Mouse (Mus musculus) C2C12 (cell line): ENCODE measurements at regions not wholly inside any gene's neighbourhood (a gene's known extent, or its start where the extent isn't known, plus 50 kb on each side); places are given as distances from the start of the nearest gene placed in this dataset.

Experiments
- CTCF ChIP-seq: IDR thresholded peaks from one replicate; pipeline ENCODE4 v1.5.1; 2011; ENCODE audit not compliant: control insufficient read depth, insufficient read depth, insufficient read length
- MAX ChIP-seq: IDR thresholded peaks from one replicate; pipeline ENCODE4 v1.6.1; 2011; ENCODE audit warnings: mild to moderate bottlenecking, control low read depth
- MYOG ChIP-seq: IDR thresholded peaks from one replicate; pipeline ENCODE4 v1.6.1; 2011; ENCODE audit not compliant: control insufficient read depth, insufficient read length; ENCODE audit errors: extremely low read depth
- USF1 ChIP-seq: IDR thresholded peaks from one replicate; pipeline ENCODE4 v1.6.1; 2011; ENCODE audit warnings: low read depth, mild to moderate bottlenecking, control low read depth, moderate library complexity

DNA sequence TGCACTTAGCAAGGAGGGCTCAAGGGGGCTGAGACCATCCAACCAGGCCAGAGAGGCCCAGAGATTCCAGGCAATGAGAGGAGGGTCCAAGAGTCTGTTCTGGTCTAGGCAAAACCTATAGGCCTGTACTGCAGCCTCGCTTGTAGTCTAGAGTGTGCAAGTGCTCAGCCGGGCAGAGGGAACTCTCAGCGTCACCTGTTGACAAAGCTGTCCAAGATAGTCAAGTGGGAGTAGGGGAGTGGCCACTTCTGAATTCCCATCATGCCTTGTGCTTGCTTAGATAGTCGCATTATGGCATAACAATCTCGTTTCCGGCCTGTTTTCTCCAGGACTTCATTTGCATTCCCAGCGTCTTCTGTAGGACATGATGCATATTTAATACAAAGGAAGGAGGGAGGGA lies 398.7 kb upstream of the Zmiz1 start:
- TF ChIP-seq CTCF (no peak), MYOG (no peak), MAX (no peak), USF1 (no peak)
